Mouse (Mus musculus) spleen, postnatal 14 days (tissue): ENCODE data around the gene Podxl2.
A peak's percentile ranks its signal among the peaks of the same experiment; 100 is the strongest.

ENCODE experiments used
- DNase-seq, 2 experiments: peaks; one replicate each; pipeline ENCODE4 v3.0.0; 2021 to 2022; ENCODE audit warnings: low spot score in 2 of 2

Gene Podxl2

DNA sequence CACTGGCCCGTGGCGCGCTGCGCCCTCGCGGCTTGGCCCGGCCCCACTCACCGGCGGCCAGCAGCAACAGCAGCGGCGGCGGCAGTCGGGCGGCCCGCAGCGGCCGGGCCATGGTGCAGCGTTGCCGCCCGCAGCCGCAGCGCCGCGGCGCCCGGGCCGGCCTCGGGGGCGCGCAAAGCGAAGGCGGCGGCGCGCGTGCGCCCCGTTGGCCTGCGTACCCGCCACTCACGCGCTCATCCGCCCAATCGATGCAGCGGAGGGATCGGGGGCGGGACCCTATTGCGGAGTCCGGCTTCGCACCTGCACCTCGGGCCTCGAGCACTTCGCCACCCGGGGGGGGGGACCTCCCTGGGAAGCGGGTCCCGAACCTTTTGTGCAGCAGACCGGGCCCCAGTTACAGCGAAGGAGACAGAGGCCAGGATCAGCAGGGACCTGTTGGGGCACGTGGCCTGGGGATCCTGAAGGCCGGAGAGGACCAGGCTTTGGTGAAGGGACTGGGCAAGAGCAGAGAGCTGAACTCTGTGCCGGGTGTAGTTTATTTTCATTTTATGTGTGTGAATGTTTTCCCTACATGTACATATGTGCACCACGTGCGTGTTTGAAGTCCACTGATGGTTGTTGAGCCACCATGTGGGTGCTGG is at the start of gene Podxl2:
Gene Podxl2, minus strand, starts transcription at position 177 of the 641 bp plus-strand sequence.
- DNase-seq = peak in 1 of 2 experiments; percentile 34

DNA sequence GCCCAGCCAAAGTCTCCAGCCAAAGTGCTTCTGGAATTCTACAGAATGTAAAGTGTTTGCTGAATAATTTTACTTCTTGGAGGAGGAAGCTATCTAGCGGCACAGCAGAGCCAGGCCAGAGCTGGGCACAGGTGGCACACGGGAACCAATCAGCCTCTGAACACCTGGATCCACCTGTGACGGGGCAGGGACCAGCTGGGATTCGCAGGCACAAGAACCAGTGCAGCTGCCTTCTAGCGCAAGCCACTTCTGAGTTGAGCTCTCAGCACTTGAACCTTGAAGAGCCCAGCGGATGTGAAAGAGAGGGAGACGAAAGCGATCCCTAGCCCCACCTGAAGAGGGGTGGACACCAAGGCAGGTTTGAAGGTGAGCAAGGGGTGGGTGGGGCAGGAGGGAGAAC is 44.0 kb upstream of the Podxl2 start:
- DNase-seq = no peak

DNA sequence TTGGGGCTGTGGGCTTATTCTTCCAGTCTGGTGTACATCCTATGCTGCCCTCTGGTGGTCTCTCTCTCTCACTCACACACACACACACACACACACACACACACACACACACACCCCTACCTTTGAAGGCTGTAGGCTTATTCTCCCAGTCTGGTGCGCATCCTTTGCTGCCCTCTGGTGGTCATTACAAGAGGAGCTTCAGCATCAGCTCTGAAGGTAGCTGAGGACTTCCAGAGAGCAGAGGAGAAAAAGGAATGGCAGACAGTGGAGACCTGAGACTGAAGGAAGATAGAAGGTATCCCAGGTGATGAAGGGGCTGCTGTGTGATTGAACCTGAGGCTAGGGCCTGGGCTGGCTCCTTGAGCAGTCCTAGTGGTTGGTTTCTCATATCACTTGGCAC is 41.3 kb upstream of the Podxl2 start:
- DNase-seq = peak; percentile 28 to 57

DNA sequence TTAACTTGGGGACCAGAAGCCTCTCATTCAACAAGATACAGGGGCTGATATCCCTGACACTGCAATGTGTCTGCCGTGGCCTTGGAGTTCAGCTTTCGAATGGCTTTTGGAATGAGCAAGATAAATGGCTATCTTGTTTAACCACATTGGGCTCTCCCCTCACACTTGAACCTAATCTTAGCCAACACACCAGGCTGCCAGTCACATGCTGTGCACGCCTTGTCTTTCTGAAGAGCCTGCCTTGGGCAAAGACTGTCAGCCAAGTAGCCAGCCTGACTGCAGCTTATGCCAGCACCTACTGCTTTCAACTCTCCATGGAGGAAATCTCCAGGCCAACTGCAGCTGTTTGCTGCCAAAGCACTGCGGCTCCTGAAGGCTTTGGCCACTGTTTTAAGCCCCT is 40.7 kb upstream of the Podxl2 start:
- peak; percentile 40 to 53 for DNase-seq

DNA sequence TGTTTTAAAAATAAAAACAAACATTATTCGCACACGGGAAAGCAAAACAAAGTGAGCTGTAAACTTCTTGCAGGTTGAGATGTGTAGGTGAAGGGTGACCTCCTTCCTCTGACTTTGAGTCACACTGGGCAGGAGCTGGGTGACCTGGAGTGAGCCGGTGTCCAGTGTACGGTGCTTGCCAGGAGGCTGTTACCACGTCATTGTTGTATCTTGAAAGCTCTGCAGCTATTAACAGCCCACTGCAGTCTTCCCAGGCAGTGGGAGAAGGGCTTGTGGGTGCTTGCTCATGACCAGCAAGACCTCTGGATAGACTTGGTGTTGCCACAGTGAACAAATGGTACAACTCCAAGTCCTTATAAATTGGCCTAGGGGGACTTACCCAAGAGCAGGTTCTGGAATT is 40.0 kb upstream of the Podxl2 start:
- no peak for DNase-seq

DNA sequence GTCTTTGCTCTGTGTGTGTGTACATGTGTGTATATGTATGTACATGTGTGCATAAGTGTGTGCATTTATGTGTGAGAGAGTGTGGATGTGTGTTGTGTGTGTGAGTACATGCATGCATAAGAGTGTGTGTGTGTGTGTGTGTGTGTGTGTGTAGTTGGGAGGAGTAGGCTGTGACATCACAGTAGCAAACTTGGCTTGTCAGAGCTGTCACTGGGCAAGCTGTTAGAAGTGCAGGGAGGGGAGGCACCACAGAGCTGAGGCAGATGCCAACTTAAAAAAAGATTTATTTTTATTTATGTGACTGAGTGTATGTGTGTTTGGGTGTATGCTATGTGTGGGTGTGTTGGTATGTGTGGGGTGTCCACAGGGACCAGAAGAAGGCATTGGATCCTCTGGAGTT is 38.6 kb upstream of the Podxl2 start:
- DNase-seq = no peak

DNA sequence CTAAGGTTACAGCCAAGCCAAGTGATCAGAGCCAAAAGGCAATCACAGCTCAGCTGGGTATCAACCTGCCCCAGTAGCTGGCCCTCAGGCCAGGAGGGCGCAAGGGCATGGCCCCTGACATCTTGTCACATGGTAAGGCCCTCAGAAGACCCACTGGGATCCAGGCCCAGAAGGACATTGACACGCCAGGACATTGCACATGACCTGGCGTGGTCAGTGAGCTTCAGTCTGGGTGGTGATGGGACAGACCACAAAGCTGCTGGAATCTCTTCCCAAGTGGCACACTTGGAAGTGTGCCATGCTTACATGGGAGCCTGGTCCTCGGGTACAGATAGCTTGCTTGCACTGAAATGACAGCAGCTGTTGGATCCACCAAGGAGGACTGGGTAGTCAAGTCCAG is 38.2 kb upstream of the Podxl2 start:
- DNase-seq = no peak

DNA sequence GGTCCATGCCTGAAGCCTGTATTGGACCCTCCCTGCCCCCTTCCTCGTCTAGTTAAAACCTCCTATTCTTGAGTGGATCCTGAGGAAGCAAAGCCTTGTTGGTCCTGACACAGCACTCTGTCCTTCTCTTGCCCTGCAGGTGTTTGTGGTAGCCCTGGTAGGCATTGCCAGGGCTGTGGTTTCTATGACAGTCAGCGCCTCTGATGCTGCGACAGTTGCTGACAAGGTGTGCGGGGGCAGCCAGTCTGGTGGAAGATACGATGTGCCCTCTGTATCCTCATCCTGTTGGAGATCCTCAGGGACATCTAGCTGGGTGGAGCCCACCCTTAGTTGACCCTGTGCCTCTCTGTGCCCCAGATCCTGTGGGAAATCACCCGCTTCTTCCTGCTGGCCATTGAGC is 34.3 kb upstream of the Podxl2 start:
- no peak for DNase-seq

DNA sequence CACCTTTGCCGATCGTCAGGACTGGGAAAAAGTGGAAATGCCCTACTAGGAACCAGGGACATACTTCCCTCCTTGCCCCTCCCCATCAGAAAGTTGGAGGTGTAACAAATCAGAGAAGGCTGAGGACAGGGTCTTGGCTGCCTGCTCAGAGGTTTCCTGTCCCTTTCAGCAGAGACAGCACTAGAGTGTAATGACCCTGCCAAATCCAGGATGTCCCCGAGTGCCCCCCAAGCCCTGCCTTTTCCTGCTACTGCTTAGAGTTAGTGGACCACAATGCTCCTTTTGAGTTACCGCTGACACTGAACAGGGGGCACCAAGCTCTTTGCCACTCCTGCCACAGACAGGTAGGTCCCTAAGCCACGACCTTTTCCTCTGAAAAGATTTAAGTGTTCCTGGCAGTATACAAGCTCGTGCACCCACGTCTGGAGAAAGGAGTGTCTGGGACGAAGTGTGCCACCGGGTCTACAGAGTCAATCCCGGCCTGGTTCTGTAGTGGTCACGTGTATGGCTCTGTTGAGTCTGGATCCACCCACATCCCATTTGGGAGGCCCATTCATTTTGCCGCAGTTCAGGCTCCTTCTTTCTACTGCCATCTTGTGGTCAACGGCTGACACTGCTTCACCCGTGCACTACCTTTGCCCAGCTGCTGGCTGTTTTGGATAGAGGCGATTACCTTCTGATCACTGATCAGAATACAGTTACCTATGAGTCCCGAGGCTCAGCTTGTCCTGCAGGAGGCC is 31.7 kb upstream of the Podxl2 start:
- peak; percentile 36 to 55 for DNase-seq

DNA sequence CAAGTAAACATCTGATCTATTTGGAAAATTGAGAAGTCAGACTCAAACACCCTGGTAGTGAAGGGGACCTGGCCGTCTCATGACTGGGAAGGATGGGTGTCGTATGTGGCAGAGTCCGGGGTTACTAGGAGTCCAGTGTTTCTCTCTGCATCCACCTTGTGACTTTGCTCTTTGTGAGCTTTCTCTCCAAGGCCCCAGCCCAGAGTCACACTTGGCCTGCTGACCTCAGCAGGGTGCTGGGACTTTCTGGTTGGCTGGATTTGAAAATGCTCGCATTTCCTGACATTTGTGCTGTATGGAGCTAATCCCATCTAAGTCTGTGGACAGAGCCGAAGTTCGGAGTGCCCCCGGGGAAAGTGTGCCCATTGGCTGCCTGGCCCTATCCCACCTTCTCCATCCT is 30.2 kb upstream of the Podxl2 start:
- no peak for DNase-seq

DNA sequence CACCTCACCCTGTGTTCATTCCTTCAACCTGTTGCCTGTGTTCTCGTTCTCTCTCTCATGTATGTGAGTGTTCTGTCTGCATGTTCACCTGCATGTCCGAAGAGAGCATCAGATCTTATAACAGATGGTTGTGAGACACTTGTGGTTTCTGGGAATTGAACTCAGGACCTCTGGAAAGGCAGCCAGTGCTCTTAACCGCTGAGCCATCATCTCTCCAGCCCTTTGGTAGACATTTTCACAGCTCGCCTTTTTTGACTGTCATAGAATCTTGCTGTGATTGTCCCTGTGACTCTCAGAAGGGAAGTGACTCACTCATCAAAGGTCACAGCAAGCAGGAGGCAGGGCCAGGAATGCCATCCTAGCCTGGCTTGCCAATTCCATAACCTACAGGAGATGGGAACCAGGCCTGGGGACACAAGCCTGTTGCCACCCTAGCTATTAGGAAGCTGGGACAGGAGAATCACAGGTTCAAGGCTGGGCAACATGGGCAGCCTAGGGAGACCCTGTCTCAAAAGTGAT is 29.7 kb upstream of the Podxl2 start:
- DNase-seq = no peak

DNA sequence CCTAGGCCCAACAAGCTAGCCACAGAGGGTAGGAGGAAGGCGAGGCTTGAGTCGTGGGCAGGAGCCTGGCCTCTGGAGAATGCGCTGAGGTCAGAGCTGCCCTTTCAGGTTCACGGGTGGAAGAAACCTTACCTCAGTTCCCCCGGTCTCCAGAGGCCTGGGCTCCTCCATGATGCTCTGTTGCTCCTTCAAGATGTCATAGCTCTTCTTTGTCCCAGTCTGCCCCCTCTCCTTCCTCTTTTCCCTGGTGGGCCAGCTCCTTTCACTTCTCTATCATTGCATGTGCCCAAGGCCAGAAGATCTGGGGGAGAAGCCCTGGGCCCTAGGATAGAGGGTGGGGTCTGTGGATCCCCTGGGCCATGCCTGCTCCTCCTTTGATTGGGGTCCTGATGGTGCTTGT is 28.9 kb upstream of the Podxl2 start:
- DNase-seq = no peak

DNA sequence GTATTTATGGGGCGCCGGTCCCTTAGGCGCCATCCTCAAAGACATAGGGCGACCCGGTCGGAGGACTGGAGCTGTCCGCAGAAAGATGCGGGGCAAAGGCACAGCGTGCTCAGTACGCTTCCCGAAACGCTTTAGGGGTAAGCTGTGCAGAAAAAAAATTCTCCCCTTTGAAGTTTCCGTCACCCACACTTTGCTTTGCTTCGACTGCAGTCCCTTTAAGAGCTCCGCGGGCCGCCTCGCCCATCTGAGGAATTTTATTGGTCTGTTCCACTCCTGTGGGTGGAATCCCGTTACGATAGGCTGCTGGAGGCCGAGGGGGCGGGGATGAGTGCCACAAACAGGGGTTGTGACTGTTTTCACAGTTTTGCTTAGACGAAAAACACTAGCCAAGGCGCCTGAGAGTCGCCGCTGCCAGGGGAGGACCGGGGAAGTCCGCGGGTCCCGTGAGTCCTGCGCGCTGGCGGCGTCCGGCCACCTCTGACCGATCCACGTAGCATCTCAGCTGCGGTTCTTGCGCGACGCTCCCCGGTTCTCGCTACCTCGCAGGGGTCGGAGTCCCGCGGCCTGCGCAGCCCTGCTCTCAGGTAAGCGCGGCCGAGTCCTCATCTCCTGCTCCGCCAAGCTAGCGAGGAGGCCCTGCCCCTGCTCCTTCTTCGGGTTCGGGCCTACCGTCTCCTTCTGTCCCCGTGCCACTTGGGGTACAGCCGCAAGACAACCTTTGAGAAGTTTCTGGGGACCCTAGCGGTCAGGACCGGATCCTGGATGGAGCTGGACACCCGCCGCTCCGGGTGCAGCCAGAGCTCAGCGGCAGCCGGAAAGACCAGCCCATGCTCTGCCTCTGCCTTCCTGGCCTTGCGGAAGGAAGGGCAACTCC is 27.3 kb upstream of the Podxl2 start, which contains the start of gene Tpra1:
Gene Tpra1, plus strand, starts transcription at position 305 of the 874 bp plus-strand sequence.
- peak; percentile 88 to 89 for DNase-seq

DNA sequence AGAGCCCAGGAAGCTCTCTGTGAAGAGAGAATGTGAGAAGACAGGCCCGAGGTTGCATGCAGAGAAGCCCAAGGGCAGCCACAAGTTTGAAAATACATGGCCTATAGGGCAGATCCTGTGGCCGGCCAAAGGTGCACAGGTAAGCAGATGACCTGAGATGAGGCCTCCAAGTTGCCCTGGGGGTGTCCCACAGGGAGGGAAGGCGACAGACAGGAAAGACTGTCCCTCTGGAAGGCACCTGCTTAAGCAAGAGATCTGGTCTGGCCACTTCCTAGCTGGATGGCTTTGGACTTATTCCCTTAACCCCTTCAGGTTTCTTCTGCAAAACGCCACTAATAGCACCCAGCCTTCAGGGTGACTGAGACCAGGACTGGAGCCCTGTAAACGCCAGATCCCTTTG is 26.6 kb upstream of the Podxl2 start:
- DNase-seq = no peak

DNA sequence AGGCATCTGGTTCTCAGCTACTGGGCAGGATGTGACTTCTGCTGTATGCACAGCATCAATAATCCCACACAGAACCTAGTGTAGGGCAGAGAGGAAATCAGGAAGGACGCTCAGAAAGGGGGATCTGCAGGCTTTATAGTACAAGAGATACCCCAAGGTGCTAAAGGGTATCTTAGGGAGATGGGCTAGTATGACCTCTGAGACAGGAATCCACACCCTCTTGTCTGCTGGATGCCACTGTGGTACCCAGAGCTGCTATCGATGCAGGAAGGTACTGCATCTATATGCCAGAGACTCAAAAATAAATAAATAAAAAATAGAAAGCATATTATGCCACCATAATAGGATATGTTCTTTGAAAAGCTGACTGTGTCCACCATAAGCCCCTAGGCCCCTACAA is 24.8 kb upstream of the Podxl2 start:
- no peak for DNase-seq

DNA sequence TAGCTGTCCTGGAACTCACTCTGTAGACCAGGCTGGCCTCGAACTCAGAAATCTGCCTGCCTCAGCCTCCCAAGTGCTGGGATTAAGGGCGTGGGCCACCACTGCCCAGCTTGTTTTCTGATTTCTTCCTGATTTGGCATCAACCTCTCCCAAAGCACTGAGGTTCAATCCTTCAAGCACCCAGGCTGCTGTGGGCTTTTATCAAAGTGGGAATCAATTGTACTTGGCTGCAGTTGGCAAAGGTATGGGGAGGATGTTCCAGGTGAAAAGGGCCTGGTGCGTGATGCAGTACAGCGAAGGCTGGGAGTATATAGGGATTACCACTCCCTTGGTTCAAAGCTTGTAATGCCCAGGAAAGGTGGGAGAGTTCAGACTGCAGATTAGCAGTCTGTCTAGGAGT is 24.2 kb upstream of the Podxl2 start:
- no peak for DNase-seq

DNA sequence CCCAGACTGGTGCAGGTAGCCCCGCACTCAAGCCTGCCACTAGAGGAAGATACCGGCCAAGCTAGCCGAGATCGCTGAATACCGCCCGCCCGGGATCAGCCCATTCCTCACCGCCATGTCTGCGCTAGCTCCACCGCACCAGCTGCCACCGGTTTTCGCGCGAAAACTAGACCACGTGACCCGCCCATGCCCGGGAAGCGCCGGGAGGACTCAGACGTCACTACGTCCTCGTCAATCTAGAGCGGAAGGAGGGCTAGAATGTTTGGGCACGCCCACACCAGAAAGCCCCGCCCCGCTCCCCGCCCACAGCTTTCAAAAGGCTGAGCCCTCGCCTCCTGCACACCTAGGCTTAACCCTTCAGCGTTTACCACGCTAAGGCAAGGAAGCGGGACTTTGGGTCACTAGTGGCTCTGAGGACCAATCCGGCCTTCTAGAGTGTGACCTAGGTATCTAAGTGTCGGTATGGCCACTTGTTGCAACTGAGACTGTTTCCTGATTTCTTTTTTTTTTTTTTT is 23.7 kb upstream of the Podxl2 start, which contains the start of gene Mcm2:
Gene Mcm2, minus strand, starts transcription at position 247 of the 515 bp plus-strand sequence.
- peak; percentile 94 to 97 for DNase-seq

DNA sequence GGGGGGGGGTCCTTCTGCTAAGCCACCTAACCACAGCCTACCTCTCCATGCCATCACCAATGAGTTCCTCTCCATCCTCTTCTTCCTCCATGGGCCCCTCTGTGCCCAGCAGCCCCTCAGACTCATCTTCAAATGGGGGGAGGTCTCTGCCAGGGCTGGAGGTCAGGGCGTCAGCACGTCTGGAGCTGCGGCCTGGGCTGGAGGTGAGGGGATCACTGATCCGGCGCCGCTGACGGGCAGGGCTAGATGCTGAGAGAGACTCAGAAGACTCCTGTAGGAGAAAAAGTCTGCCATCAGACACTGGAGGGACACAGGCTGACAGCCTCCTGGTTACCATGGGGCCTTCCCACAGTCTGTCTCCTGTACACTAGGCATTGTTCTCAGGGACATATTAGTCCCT is 22.4 kb upstream of the Podxl2 start:
- no peak for DNase-seq

DNA sequence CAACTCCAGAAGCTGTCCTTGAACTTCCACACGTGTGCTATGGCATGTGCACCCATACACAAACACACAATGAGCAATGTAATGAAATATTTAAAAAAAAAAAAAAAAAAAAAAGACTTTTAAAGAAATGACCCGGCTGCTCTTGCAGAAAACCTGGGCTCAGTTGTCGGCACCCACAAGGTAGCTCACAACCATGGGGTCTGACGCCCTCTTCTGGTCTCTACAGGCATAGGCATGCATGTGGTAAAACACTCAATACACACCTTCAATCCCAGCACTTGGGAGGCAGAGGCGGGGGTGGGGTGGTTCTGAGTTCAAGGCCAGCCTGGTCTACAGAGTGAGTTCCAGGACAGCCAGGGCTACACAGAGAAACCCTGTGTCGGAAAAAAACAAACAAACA is 21.1 kb upstream of the Podxl2 start:
- no peak for DNase-seq

DNA sequence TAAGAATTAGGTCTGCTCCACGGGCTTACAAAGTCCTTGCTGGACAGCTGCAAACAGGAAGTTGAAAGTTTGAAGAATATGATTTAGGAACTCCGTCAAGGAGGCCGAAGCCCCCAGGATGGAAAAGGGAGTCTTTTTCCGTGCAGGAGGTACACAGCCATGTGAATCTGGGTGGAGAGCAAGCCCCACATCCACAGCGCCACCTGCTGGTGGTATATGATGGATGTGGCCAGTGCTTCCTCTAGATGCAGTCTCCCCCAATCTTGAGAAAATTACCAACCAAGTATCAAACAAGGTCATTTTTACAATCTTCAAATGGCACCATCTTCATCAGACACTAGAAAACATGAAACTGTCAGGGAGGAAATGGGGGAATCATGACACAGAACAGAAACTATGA is 18.7 kb upstream of the Podxl2 start:
- peak; percentile 39 to 65 for DNase-seq

DNA sequence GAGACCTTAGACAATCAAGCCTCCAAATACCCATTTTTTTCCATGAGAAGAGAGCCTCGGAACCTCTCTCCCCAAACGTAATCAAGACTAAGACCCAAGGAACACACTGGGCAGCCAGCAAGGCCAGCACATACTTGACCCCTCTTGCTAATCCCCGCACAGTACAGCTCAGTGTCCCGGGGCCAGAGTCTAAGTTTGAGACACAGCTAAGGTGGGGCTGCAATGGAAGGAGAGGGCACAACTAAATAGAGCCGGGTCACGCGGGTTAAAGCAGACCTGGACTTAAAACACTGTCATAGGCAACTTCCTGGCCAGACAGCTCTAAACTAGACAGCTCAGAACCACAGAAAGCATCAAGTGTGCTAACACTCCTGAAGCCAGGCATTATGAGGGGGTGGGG is 16.0 kb upstream of the Podxl2 start:
- no peak for DNase-seq
